Mouse (Mus musculus): ENCODE measurements around the gene Vmn1r3.
"Not testable (repeated sequence)": the region's sequence is repeated elsewhere in the genome, so short reads cannot be mapped to it uniquely, and the experiment has no call there.

The Vmn1r3 gene

DNA sequence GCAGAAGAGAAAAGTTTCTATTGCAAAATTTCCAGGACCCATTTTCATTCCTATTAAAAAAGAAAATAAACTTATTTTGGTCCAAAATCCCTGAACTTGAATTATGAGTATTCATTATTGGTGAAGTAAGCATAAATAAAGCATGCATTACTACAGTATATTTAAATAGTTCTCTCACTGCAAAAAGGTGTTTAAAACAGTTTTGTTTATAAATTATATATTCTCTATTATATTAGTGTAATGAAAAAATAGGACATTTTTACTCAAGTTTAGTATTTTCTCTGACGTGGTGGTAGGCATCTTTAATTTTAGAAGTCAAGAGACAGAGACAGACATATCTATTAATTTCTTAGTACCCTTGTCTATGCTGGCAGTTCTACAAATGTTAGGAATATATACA is at the start of gene Vmn1r3:
Vmn1r3 (minus strand) TSS at position 101 of the 400 bp plus-strand sequence.
- not testable (repeated sequence) for DNase-seq (ENCODE audit: low read depth, low spot score)

DNA sequence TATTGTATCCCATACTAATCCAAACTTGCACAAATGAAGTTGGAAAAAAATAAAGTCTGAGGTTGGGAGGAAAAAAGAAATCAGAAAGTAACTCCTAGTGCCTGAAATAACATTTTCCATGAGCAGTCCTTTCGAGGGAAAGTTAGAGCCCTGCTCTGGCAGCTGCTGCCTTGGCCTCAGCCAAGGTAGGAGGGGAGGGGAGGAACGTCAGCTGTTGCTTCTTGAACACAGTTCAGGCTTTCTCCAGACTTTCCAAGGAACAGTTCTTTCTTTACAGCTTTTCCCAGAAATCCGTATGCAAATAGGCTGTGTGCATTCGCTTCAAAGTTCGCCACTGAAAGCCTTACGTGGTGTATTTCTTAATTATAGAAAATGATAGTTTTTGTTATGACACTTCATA is 46.9 kb upstream of the Vmn1r3 start:
- DNase-seq (ENCODE audit: low read depth, low spot score): no peak

DNA sequence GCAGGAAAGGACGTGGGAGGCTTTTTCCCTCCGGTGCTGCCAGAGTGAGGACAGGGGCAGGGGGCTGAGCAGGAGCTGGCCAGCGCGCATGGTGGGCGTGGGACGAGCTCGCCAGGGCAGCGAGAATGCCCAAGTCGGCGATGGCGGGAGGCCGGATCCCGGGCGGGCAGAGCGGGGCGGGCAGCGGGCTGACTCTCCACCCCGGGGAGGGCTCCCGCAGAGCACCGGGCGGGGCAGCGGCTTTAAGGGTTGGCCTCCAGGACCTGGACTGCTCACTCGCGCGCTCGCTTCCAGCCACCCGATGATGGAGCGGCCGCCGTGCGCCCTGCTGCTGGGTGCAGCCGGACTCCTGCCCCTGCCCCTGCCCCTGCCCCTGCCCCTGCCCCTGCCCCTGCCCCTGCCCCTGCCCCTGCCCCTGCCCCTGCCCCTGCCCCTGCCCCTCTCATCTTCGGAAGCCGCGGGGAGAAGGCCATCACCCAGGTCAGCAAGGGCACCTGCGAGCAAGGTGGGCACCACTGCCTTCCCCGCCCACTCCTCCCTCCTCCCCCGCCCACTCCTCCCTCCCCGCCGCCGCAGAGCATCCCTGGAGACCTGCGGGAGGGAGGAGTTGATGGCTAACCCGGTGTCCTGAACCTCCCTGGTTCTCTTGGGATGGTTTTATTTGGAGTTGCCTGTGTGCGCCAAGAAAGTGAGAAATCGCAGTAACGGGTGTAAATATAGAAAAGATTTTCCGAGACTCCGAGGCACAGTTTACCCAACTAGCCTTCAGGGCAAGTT is 45.9 kb upstream of the Vmn1r3 start:
- DNase-seq (ENCODE audit: low read depth, low spot score): no peak

DNA sequence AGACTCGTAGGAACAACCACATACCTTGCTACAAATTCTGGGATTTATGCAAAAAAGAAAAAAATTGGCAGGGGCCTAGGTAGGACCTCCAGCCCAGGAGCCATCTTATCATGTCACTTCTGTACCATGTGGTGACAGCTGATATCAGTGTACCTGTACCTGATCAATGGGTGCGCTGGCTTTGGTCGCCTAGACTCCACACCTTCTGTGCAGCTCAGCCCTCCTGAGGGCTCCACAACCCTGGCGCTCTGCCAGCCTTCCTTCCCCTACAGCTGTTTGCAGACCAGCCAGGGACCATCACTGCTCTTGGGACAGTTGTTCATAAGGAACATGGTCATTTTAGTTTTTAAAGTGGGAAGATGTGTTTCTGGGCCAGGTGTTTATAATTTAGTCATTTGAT is 44.4 kb upstream of the Vmn1r3 start:
- DNase-seq (ENCODE audit: low read depth, low spot score): no peak

DNA sequence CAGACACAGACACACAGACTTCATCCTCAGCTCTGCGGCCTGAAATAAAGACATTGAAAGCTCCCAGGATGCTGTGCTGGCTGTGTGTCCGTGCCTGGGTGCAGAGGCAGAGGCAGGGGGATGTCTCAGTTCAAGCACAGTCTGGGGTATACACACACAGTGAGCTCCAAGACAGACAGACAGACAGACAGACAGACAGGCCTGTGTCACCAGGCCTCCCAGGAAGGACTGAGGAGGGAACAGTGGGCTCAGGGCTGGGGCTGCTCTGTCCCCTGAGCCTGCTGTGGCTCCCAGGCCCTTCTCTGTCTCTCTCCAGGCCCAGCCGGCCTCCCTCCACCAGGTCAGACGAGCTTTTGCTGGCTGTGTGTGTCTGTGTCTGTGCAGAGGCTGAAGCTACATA is 43.3 kb upstream of the Vmn1r3 start:
- no peak for DNase-seq (ENCODE audit: low read depth, low spot score)

DNA sequence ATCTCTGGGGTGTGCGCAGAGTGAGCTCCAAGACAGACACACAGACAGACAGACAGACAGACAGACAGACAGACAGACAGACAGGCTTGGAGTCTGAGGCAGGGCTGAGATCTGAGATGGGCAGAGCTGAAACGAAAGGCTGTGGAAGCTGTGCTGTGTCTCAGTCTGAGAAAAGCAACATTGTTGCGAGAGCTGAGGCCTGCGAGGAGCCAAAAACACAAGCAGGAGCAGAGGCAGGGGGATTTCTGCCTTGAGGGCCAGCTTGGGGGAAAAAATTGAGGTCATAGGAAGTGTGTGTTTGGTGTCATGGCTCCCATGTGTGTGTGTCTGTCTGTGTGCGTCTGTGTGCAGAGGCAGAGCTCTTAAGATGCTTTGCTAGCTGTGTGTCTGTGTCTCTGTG is 42.6 kb upstream of the Vmn1r3 start:
- no peak for DNase-seq (ENCODE audit: low read depth, low spot score)

DNA sequence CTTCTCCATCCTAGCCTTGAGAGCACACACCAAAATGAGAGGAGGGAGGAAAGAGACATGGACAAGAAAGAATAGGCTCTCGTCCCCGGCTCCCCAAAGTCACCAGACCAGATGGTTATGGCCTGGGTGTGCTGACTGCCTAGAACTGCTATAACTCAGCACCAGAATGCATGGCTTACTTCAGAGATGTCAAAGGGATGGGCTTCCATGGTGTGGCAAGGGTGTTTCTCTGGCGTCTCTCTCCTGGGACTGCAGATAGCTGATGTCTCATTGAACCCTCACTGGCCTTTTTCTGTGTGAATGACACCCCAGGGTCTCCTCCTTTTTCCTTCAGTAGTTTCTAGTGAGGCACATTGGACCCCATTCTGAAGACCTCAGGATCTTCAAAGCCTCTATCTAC is 41.3 kb upstream of the Vmn1r3 start:
- no peak for DNase-seq (ENCODE audit: low read depth, low spot score)

DNA sequence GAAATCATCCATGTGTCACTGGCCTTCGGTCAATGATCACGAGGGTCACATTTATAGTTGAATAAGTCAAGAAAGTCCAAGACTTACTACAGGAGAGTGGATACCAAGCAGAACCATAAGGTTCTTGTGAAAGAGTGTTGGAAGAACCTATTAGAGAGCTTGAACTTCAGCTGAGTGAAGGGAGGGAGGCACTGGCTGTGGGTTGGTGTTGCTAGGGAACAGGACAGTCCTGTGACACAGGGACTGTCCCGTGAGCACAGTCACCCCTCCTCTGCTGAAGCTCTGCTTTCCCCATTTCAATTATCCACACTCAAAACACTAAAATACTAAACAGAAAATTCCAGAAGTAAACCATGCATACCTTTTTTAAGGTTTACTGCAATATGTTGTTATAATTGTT is 40.3 kb upstream of the Vmn1r3 start:
- not testable (repeated sequence) for DNase-seq (ENCODE audit: low read depth, low spot score)

DNA sequence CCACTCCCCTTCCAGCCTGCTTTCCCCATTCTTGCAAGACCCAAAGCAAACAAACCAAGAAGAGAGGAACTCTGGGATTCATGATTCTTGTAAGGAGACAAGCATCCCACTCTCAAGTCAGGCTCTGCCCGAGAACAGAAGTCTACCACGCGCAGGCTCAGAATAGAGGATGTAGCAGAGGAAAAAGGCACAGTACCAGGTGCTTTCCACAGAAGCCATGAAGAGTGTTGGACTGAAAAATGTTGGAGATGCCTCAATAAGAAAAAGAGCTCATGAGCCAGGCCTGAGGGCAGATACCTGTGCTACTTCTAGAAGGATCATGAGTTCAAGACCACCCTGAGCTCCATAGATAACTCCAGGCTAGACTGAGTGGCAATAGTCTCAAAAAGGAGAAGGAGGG is 39.7 kb upstream of the Vmn1r3 start:
- DNase-seq (ENCODE audit: low read depth, low spot score): not testable (repeated sequence)

DNA sequence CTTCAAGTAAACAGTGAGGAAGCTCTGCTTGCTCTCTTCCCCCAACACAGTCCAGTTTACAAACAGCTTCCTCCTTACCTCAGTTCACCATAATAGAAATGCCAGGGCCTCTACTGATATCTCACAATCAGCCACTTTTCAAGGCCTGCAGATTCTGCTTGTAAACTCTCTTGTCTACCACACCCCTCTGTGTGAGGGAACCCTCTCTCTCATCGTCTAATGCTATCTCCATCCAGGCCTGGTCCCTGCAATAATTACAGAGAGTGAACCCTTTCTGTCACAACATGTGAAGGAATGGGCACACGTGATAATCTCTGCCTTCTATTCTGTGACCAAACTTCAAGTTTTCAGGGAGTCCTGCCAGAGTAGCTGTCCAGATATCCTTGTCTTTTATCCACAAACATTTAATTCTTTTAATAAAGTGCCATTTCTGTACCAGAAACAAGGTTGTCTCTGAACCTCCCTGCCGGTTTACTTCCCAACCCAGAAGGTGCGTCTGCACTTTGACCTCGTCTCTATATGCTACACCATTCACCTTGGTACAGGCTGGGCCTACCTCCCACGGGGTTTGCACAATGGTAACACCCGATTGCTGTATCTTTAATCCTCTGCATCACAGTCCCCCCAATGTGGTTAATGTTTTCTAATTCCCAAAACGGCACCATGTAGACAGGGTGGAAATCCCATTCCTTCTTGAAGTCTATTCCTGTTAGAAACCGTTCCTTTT is 38.5 kb upstream of the Vmn1r3 start:
- DNase-seq (ENCODE audit: low read depth, low spot score): not testable (repeated sequence)

DNA sequence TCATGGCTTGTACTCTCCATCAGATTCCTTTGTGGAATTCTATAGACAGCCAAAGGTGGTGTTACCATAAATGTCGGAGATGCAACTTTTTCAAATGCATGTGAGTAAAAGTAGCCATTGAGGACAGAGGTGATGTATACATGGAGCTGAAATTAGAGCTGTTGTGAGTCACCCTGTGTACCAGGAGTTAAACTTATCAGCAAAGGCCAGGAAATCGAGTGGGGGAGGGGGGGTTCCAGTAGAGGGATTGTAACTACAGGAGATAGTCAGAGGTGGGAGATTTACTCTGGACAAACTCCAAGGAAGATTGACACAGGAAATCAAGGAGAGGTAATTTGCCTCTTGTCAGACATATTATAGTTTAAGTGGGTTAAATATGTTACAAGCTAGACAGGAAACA is 31.2 kb upstream of the Vmn1r3 start:
- DNase-seq (ENCODE audit: low read depth, low spot score): not testable (repeated sequence)

DNA sequence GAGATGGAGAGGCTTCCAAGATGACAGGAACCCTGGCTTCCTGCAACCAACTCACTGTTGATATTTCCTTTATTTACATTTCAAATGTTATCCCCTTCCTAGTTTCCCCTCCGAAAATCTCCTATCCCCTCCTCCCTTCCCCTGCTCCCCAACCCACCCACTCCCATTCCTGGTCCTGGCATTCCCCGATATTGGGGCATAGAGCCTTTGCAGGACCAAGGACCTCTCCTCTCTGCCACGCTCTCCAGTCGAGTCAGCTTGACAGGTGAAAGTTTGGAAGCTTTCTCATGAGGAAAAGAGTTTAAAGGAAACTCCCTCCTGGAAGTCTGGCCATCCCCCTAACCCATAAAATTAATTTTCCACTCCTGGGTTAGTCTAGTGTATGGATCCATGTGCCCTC is 28.2 kb upstream of the Vmn1r3 start:
- DNase-seq (ENCODE audit: low read depth, low spot score): not testable (repeated sequence)

DNA sequence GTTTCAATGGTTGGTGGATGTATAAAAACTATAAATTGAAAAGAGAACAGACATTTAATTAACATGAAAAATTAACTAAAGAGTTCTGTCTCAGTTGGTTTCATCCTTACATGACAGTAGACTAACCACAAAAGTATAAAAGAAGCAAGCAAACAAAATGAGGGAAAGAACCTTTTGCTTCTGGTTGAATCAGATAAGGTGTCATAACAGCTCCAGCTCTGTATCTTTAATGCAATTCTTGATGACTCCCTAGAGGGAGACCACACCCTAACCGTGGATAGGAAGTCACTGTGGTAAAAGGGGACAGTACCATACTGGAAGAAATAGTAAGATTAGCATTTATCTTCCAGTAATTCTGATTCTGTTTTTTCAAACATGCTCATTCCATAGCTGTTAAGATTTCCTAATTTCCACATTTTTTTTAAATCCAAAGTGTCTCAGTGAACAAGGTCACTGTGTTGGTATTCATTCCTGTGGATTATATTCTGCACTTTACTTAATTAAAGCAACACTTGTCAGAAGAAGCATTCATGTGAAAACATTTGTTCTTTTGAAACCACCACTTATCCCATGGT is 24.6 kb upstream of the Vmn1r3 start:
- DNase-seq (ENCODE audit: low read depth, low spot score): not testable (repeated sequence)

DNA sequence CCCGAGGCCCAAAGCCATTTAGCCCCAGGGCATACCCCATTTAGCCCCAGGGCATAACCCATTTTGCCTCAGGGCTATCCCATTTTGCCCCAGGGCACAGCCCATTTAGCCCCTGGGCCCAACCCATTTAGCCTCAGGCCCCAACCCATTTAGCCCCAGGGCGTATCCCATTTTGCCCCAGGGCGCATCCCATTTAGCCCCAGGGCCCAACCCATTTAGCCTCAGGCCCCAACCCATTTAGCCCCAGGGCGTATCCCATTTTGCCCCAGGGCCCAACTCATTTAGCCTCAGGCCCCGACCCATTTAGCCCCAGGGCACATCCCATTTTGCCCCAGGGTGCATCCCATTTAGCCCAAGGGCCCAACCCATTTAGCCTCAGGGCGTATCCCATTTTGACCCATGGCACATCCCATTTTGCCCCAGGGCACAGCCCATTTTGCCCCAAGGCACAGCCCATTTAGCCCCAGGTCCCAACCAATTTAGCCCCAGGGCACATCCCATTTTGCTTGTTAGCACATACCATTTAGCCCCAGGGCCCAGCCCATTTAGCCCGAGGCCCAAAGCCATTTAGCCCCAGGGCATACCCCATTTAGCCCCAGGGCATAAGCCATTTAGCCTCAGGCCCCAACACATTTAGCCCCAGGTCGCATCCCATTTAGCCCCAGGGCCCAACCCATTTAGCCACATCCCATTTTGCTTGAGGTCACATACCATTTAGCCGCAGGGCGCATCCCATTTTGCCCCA is 8.2 kb downstream of the Vmn1r3 start:
- not testable (repeated sequence) for DNase-seq (ENCODE audit: low read depth, low spot score)

DNA sequence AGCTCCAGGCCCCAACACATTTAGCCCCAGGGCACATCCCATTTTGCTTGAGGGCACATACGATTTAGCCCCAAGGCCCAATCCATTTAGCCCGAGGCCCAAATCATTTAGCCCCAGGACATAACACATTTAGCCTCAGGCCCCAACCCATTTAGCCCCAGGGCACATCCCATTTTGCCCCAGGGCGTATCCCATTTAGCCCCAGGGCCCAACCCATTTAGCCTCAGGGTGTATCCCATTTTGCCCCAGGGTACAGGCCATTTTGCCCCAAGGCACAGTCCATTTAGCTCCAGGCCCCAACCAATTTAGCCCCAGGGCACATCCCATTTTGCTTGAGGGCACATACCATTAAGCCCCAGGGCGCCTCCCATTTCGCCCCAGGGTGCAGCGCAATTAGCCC is 9.0 kb downstream of the Vmn1r3 start:
- not testable (repeated sequence) for DNase-seq (ENCODE audit: low read depth, low spot score)

DNA sequence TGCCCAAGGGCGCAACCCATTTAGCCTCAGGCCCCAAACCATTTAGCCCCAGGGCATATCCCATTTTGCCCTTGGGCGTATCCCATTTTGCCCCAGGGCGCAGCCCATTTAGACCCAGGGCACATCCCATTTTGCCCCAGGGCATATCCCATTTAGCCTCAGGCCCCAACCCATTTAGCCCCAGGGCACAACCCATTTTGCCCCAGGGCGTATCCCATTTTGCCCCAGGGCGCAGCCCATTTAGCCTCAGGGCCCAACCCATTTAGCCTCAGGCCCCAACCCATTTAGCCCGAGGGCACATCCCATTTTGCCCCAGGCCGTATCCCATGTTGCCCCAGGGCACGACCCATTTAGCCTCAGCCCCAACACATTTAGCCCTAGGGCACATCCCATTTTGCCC is 9.4 kb downstream of the Vmn1r3 start:
- DNase-seq (ENCODE audit: low read depth, low spot score): not testable (repeated sequence)

DNA sequence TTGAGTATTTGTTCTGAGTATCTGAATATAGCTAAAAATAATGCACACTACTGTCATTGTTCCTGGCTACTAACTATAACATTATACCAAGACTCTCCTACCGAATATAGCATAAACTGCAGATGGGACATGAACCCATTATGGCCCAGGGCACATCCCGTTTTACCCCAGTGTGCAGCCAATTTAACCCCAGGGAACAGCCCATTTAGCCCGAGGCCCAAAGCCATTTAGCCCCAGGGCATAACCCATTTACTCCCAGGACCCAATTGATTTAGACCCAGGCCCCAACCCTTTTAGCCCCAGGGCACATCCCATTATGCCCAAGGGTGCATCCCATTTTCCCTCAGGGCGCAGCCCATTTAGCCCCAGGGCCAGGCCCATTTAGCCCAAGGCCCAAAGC is 10.6 kb downstream of the Vmn1r3 start:
- not testable (repeated sequence) for DNase-seq (ENCODE audit: low read depth, low spot score)

DNA sequence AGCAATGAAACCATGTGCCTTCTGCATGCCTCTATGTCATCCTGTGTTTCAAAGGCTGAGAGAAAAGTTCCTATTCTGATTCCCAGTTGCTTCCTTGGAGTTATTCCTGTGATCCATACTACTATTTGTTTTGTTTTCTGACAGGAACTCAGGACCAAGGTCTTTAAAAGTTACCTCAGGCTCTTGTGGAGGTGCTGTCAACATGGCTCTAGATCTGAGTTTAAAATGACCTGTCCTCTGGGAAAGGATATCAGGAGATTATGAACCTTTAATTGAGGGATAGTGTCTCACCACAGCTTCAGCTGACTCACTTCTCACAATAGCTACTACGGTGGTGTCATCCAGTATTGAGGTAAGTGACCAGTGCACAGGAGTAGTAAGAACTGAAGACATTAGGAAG is 18.1 kb downstream of the Vmn1r3 start, which contains the start of gene Vmn1r2:
Vmn1r2 (plus strand) TSS at position 301 of the 400 bp plus-strand sequence.
- not testable (repeated sequence) for DNase-seq (ENCODE audit: low read depth, low spot score)

DNA sequence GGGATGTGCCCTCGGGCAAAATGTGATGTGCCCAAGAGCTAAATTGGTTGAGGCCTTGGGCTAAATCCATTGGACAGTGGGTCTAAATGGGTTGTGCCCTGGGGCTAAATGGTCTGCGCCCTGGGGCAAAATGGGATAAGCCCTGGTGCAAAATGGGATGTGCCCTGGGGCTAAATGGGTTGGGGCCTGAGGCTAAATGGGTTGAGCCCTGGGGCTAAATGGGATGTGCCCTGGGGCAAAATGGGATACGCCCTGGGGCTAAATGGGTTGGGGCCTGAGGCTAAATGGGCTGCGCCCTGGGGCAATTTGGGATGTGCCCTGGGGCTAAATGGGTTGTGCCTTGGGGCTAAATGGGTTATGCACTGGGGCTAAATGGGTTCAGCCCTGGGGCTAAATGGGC is 20.1 kb downstream of the Vmn1r3 start:
- DNase-seq (ENCODE audit: low read depth, low spot score): no peak

DNA sequence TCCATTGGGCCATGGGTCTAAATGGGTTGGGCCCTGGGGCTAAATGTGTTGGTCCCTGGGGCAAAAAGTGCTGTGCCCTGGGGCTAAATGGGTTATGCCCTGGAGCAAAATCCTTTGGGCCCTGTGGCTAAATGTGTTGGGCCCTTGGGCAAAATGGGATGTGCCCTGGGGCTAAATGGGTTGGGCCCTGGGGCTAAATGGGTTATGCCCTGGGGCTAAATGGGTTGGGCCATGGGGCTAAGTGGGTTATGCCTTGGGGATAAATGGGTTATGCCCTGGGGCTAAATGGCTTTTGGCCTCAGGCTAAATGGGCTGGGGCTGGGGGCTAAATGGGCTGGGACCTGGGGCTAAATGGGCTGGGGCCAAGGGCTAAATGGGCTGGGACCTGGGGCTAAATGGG is 20.7 kb downstream of the Vmn1r3 start:
- not testable (repeated sequence) for DNase-seq (ENCODE audit: low read depth, low spot score)

DNA sequence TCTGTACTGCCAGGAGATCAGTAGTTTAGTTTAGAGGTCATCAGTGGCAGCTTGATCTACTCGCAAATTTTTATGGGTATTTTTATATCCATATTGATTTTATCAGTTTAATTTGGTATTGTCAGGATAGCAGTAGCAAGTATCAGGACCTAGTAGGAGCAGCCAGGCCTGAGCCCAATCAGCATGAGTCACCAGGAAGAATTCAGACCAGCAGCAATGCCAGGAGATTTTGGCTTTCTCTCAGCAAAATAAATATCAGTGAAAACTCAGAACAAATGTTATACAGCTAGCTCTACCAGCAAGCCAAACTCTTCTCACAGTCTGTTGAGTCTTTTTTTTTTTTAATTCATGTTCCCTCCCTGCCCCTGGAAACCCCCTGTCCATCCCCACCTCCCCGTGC is 31.8 kb downstream of the Vmn1r3 start:
- DNase-seq (ENCODE audit: low read depth, low spot score): not testable (repeated sequence)

DNA sequence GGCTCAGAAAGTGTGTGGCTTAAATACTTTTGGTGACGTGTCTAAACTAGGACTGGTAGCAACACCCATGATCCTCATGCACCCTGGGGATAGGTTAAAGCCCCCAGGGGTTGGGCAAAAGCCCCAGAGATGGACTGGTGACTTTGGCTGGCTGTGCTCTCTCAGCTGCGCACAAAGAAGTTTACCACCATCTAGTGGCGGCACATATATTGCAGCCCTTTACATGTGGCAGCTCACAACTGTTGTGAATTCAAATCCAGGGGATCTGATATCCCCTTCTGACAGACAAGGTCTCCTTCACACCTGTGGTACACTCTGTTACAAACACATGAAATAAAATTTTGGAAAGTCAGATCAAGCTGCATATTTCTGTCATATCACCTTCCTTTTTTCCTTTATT is 37.2 kb downstream of the Vmn1r3 start:
- not testable (repeated sequence) for DNase-seq (ENCODE audit: low read depth, low spot score)
